18 mouse cellular contexts compared by ENCODE assay signal in the genomic region with DNA sequence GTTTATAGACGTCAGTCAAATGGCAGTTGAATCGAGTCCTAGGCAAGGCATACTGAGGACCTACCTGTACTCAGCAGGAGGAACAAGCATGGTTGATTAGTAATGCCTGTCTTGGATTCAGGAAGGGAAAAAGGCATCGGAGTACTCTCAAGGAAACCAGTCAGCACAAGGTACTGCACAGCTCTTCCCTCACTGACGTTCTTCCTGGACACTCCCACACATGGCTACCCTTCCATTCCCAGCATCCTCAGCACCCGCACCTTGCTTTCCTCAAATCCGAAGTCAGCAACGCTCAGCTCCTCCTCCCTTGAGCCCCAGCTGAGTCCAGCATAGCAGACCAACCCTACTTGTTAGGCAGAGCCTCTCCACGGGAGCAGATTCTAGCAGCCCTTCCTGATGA.
DNase-seq lines count a peak whose midpoint lies in the region; ATAC-seq and TF ChIP-seq lines count a peak whose summit lies in the region.
"Had no signal": no experiment of that assay in that cellular context is flagged by ENCODE, and none has a peak within 500 bp of the region (broad histone marks: within the 10 kb centered on the region; RNA-seq: fewer than 3 reads in every experiment).

No protein-coding gene starts in this region.

- peaks cover 5% of the 10 kb centered on the region; the same call in 1 of the 2 replicates for H3K27me3 ChIP-seq in E14TG2a.4 (ENCODE audit: insufficient read depth, low read length)
- no peaks in the 10 kb centered on the region for H3K27me3 ChIP-seq in intestine, embryonic 16.5 days (replicated peaks; ENCODE audit: control insufficient read depth, insufficient read depth, low read length)
- H3K27me3 ChIP-seq in heart, embryonic 11.5 days (ENCODE audit: control insufficient read depth, insufficient read depth, low read length), result peaks cover 4% of the 10 kb centered on the region; the same call in 1 of the 2 replicates

- no peak for TF ChIP-seq CTCF in E14TG2a.4 (conservative IDR thresholded peaks at IDR 0.05; ENCODE audit: low read length)

- no peak overlapping the region; the same call in 1 of the 2 replicates for H3K4me2 ChIP-seq in intestine, embryonic 16.5 days (ENCODE audit: low read depth, low read length)
- H3K4me2 ChIP-seq in heart, embryonic 11.5 days, result no peak overlapping the region
- H3K4me2 ChIP-seq: embryonic facial prominence, embryonic 15.5 days; hindbrain, embryonic 14.5 days; midbrain, embryonic 12.5 days had no signal

- no peak overlapping the region for H3K9ac ChIP-seq in intestine, embryonic 16.5 days (ENCODE audit: low read depth, low read length)
- H3K9ac ChIP-seq in heart, embryonic 11.5 days (ENCODE audit: low read depth, low read length), result no peak overlapping the region
- H3K9ac ChIP-seq: embryonic facial prominence, embryonic 15.5 days; midbrain, embryonic 12.5 days had no signal

- no peak overlapping the region for H3K27ac ChIP-seq in intestine, embryonic 16.5 days (ENCODE audit: low read length)
- no peak overlapping the region for H3K27ac ChIP-seq in heart, embryonic 11.5 days (ENCODE audit: low read depth, low read length)
- H3K27ac ChIP-seq: embryonic facial prominence, embryonic 15.5 days; heart, adult 2 months; hindbrain, embryonic 14.5 days; macrophage had no signal

- ATAC-seq in intestine, embryonic 16.5 days, result peak; percentile 40
- no peak for ATAC-seq in heart, embryonic 11.5 days (replicated peaks; ENCODE audit: insufficient number of reproducible peaks, low FRiP score, low TSS enrichment)
- ATAC-seq: CD4-positive, CD25-positive, alpha-beta regulatory T cell, adult 4 months had no signal

- peaks cover 52% of the 10 kb centered on the region for H3K4me1 ChIP-seq in E14TG2a.4 (replicated peaks; ENCODE audit: low read depth, low read length)
- no peaks in the 10 kb centered on the region for H3K4me1 ChIP-seq in intestine, embryonic 16.5 days (ENCODE audit: control insufficient read depth, insufficient read depth, low read length)
- H3K4me1 ChIP-seq in heart, embryonic 11.5 days (ENCODE audit: control insufficient read depth, insufficient read depth, low read length), result peaks cover 3% of the 10 kb centered on the region; the same call in 1 of the 2 replicates
- H3K4me1 ChIP-seq: embryonic facial prominence, embryonic 15.5 days had no signal

- intact Hi-C loops in heart, postnatal 14 days (cut with DNase I), result no loop called here

- no peaks in the 10 kb centered on the region for H3K36me3 ChIP-seq in E14TG2a.4 (ENCODE audit: insufficient read depth, low read length)
- no peaks in the 10 kb centered on the region for H3K36me3 ChIP-seq in intestine, embryonic 16.5 days (ENCODE audit: control insufficient read depth, insufficient read depth, low read length)
- no peaks in the 10 kb centered on the region for H3K36me3 ChIP-seq in heart, embryonic 11.5 days (ENCODE audit: control insufficient read depth, insufficient read depth, low read length)
- H3K36me3 ChIP-seq: embryonic facial prominence, embryonic 15.5 days; midbrain, embryonic 12.5 days had no signal

- 42% methylated on average over 8 of the region's 8 CpGs for WGBS in intestine, embryonic 16.5 days
- WGBS in heart, embryonic 11.5 days (ENCODE audit: insufficient replicate concordance), result 37% methylated on average over 8 of the region's 8 CpGs

- peak; percentile 40 for DNase-seq in heart, adult 11 months
- DNase-seq in heart, postnatal 14 days, result no peak
- DNase-seq in kidney, postnatal 14 days, result peak; percentile 17
- DNase-seq in thymus, postnatal 36 days, result no peak
- no peak for DNase-seq in heart, postnatal 4 days
- DNase-seq: cerebellum, adult 9-11 months; gastrocnemius, postnatal 10 days; heart, adult 2 months; lung, adult 2 months; thymus, postnatal 14 days had no signal

- H3K9me3 ChIP-seq in E14TG2a.4 (ENCODE audit: low read length), result no peaks in the 10 kb centered on the region
- H3K9me3 ChIP-seq in intestine, embryonic 16.5 days (ENCODE audit: control insufficient read depth, low read length), result no peaks in the 10 kb centered on the region
- H3K9me3 ChIP-seq in heart, embryonic 11.5 days (replicated peaks; ENCODE audit: control insufficient read depth, low read length), result no peaks in the 10 kb centered on the region
- H3K9me3 ChIP-seq: embryonic facial prominence, embryonic 15.5 days; midbrain, embryonic 12.5 days had no signal

- H3K4me3 ChIP-seq in E14TG2a.4 (replicated peaks; ENCODE audit: low read length), result 0 out of 2 replicates have a peak overlapping the region, but pooled peaks have one; percentile 26
- H3K4me3 ChIP-seq in intestine, embryonic 16.5 days (ENCODE audit: low read length), result no peak overlapping the region
- no peak overlapping the region for H3K4me3 ChIP-seq in heart, embryonic 11.5 days (ENCODE audit: low read depth, low read length)
- H3K4me3 ChIP-seq: embryonic facial prominence, embryonic 15.5 days; heart, adult 2 months; midbrain, embryonic 12.5 days had no signal

Comparison
In these comparisons a context has a peak if more than half of its experiments do, and no peak if none do; other contexts are left out.
1. DNase-seq: peak in heart, adult 11 months (single experiment) and kidney, postnatal 14 days (single experiment); none in heart, postnatal 14 days (0 of 2), thymus, postnatal 36 days (0 of 2) and heart, postnatal 4 days (single experiment).